Mouse (Mus musculus) yolk sac, embryonic 10.5 days (tissue): ENCODE measurements at regions not wholly inside any gene's neighbourhood (a gene's known extent, or its start where the extent isn't known, plus 50 kb on each side); places are given as distances from the start of the nearest gene placed in this dataset.
A peak's percentile ranks its signal among the peaks of the same experiment; 100 is the strongest.

Source experiments
- DNase-seq: peaks from one replicate; pipeline ENCODE4 v3.0.0-alpha.2; 2017; ENCODE audit warnings: low spot score

GRCm38 (mm10) chr14:76641752-76642529 lies 85.3 kb upstream of the Serp2 start:
- DNase-seq = no peak

DNA sequence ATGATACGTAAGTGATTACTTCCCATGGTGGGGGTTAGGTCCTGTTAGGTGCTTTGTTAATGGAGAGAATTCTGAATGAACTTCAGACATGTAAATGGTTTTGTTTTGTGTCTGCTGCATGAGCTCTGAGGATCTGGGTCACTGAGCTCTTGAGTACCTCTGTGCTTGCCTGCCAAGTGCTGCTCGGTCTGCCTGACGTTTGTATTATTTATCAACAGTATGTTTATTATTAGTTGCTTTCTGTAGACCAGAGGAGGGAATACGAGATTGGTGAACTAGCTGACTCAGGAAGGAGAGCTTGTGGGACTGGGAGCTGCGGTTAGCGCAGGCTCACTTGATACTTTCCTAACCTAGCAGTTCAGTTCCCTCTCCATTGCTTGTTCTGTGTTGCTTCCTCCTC lies 76.5 kb upstream of the Serp2 start:
- DNase-seq = no peak

GRCm38 (mm10) chr14:76632763-76633162 lies 76.1 kb upstream of the Serp2 start:
- no peak for DNase-seq

GRCm38 (mm10) chr14:76631740-76632139 lies 75.1 kb upstream of the Serp2 start:
- DNase-seq = no peak

DNA sequence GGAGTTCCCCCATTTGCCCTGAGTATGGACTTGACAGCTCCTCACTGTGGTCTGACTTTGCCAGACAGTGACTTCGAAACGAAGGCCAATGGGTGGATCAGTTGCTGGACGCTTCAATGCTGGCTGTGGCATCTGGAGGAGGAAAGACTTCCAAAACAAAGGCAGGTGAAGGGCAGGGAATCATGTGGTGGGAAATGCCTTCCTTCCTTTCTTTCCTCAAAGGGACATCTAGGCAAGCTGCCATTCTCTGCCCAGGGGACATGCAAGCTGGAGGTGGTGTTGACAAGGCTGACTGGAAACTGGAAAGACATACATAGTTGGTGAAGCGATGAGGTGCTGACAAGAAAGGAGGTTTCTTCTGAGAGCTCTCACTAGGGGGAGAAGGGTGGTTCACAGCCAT lies 74.5 kb upstream of the Serp2 start:
- no peak for DNase-seq

DNA sequence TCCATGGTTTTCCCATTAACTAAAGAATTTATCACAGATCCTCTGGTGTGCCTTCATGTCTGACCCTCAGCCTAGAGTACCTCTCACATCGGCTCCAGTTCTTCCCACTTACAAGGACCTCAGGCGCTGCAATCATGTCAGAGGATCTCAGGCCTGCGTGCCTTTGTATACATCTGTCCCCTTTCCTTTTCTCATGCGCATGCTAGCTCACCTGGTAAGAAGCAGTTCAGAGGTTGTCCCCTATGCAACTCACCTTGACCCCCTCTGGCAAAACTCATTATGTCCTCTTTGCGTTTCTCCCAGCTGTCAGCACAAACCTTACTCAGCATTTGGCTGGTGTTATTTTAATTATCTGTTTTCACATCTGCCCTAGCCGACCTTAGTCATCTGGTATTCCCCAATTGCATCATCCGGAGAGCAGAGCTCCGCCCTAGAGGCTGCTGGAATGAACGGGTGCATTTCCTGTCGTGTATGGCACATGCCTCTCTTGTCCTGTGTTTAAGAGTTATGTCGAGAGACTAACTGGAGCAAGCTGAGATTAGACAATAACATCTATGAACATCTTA lies 73.3 kb upstream of the Serp2 start:
- peak; percentile 24 for DNase-seq

GRCm38 (mm10) chr14:76628182-76628892 lies 71.6 kb upstream of the Serp2 start:
- DNase-seq = no peak

- peak; percentile 32 for DNase-seq
Measured at GRCm38 (mm10) chr14:76625589-76626368, 69.1 kb upstream of the Serp2 start.

DNA sequence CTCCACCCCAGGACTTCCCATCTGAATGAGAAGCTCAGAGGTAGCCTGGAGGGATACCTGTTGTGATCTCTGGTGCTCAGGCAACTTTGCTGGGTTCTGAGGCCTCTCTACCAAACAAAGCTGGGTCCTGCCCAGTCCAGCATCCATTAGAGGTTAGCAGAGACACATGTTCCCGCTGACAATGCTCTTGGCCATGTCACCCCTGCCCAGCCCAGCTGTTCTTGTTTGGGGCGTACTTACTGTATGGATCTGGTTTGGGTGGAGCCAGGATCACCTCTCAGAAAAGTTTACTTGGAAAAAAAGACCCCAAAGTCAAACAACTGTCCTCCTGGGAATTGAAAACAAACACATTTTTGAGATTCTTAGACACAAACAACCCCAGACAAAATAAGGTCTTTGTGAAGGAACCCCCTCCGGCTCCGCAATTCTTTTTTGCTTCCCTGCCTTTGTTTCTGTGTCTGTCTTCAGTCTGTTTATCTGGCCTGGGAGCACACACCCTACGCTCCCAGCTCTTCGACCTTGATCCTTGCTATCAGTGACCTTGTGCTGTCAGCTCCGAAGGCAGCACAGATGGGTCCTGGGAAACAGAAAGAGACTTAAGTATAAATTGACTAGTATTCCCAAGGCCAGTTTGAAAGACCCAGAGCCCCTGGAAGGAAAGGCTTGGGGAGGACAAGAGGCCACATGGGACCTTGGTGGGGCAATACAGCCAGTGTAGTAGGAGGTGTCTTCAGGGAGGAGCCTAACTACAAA lies 68.1 kb upstream of the Serp2 start:
- DNase-seq = peak; percentile 30

DNA sequence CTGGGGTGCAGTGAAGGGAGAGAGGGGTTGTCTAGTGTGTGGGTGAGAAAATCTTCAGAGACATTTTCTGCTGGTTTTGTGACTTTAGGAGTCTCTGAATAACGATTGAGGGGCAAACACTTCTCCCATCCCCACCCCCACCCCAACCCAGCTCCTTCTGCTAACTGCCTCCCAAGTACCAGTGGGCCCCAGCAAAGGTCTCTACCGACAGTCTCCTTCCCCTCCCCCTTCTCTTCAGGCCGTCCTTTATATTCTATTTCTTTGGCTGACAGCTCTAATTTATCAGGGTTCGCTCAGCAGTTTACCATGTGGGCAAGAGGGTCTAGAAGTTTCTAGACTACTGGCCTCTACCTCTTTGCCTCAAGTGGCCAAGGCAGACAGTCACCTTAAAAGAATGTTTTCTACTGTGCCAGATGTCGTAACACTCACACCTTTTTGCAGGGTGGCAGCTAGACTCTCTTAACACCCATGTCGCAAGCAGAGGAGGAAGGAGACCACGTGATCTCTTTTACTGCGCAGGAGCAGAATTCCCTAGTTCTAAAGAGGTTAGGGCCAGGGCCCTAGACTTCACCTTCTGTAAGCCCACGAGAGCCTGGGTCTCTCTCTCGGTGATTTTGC lies 66.8 kb upstream of the Serp2 start:
- peak; percentile 37 for DNase-seq

DNA sequence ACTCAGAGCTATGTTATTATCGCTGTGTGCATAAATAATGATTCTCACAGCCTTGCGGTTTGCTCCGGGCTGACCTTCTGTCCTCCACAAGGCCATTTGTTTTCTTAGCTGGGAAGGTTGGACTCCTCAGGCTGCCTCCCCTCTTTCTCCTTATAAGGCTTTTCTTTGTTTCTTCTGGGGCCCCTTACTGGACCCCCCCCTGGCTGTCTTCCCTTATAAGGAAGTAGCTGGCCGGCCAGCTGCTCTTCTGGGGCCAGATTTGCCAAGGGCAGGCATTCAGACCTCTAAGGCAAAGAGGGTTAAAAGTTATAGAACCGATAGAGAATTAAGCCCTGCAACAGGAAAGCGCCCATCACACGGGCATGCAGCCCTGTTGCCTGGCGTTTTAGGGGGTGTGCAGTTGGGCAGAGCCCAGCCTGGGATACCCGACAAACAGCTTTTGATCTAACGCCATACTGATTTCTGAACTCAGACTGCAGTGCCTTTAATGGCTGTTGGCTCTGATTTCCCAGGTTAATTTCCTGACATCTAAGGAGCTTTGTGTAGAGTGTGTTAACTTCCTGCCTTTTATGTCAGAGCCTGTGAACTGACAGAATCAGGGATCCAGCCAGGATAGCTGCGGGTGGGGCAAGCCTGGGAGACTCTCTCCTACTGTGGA lies 66.1 kb upstream of the Serp2 start:
- DNase-seq = peak; percentile 66

- DNase-seq = no peak
Measured at GRCm38 (mm10) chr14:76619038-76619409, 62.3 kb upstream of the Serp2 start.

DNA sequence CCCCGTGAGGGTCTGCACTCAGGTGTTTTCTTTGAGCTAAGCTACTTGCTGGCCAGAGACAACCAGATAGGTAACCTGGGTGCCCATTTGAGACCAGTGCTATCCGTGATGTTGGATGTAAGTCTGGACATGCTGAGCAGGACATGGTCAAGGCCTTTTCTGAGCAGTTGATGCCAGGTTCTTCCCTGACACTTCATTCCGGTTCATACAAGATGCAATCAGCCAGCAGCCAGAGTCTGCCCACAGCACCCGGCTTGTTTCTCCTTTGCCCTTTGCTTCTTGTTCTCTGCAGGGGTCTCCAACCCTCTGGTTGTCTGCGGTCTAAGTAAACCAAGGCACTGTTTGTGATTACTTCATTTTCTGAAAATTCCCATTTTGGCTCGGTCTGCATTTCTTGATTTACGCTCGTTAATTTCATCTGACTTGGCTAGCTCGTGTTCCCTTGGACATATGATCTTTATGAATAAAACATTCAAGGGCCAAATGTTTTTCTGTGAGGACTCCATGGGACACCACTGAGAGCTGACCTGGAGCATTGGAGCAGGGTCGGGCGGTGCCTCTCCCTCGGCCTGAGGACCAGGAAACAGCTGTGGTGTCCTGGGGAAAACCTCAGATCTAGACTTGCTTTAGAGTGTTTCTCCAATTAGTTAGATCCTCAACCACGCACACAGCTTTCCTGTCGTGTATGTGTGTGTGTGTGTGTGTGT lies 61.8 kb upstream of the Serp2 start:
- DNase-seq = no peak

GRCm38 (mm10) chr14:76617889-76618288 lies 61.2 kb upstream of the Serp2 start:
- DNase-seq = no peak

DNA sequence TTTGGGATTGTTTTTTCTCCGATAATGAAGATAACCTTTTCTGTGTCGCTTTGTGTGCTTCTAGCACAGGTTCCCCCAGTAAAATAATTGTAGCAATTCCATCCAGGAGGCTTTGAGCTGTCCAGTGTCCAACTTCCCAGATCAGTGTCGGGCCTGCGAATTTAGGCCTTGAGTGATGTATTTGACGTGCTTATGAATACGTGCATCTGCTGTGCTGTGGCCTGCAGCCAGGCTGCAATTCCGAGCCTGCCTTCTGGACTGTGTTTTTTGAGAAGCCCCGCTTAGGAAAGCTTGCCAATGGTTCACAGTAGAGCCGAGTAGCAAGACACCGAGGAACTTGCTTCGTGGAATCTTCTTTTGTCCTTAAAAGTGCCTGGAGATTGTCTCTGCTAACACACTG lies 60.8 kb upstream of the Serp2 start:
- no peak for DNase-seq

DNA sequence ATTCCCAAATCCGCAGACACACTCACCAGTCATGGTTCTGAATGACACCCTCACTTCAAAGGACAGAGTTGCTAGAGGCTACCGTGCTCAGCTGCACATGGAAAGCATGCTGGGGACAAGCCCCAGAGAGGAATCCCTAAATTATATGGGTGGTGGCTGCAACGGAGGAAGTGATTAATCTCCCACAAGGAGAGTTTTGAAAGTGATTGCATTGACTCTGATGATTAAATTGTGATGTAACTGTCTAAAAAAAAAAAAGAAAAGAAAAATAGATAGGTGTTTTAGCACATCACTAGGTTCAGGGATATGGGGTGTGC lies 59.6 kb upstream of the Serp2 start:
- DNase-seq = no peak

- DNase-seq = no peak
Measured at GRCm38 (mm10) chr14:76615603-76616366, 59.1 kb upstream of the Serp2 start.

DNA sequence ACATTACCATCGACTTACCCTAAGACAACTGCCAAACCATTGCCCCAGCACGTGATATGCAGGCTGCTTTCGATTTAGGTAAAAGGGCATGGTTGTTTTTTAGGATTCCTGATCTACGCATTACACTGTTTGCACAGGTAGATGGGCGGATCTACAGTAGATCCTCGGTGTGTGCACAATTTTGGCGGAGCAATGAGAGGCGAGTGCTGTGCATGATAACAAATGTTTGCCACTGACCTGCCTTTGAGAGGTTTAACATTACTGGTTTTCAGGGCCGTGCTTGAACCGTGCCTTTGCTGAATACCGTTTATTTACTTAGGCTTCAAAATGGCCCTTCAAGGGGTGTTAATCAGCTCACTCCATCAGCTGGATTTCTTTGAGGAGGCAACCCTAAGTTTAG lies 58.5 kb upstream of the Serp2 start:
- DNase-seq = no peak

GRCm38 (mm10) chr14:76614682-76615081 lies 58.0 kb upstream of the Serp2 start:
- DNase-seq = no peak

GRCm38 (mm10) chr14:76613604-76614003 lies 56.9 kb upstream of the Serp2 start:
- DNase-seq = no peak
